Mouse (Mus musculus) olfactory bulb, adult 2 months (tissue): ENCODE measurements around the gene Mgat5. TPM values are rescaled to one million over a fixed set of nuclear protein-coding genes. Genes with fewer than 3 reads are reported as not detected.

Source experiments
- H3K27ac ChIP-seq: fragments of 200-500 bp; 2 replicates; pipeline ENCODE4 v1.5.1; 2012; ENCODE audit warnings: low read depth, low read length; ENCODE audit not compliant: insufficient read depth
- H3K4me1 ChIP-seq: fragments of 200-500 bp; 2 replicates; pipeline ENCODE4 v1.6.1; 2012; ENCODE audit warnings: low read length; ENCODE audit not compliant: control insufficient read depth, insufficient read depth
- H3K4me3 ChIP-seq: fragments of 200-500 bp; 2 replicates; pipeline ENCODE4 v1.5.1; 2012; ENCODE audit warnings: mild to moderate bottlenecking, low read depth, low read length, moderate library complexity; ENCODE audit not compliant: insufficient read depth
- CTCF ChIP-seq: fragments of 200-500 bp; IDR thresholded peaks from 2 replicates; pipeline ENCODE4 v1.5.1; 2012; ENCODE audit warnings: low read depth, mild to moderate bottlenecking, low read length, moderate library complexity; ENCODE audit not compliant: insufficient read depth
- POLR2A ChIP-seq: fragments of 200-500 bp; IDR thresholded peaks from 2 replicates; pipeline ENCODE4 v1.6.1; 2012; ENCODE audit warnings: mild to moderate bottlenecking, low read depth, low read length, moderate library complexity; ENCODE audit not compliant: insufficient read depth
- WGBS: fragments of 180-500 bp; shearing (Covaris S2); methylation state at CpG from one replicate; pipeline ENCODE4 v1.1.7; 2018; 5-methylcytosine and 5-hydroxymethylcytosine counted together
- polyA plus RNA-seq: library from polyadenylated mRNA; stranded (reverse); fragments of >200 nt; gene quantifications from 2 replicates; pipeline ENCODE4 v1.2.4, GENCODE M21; 2012; ENCODE audit warnings: low replicate concordance; ENCODE audit not compliant: missing spikeins, insufficient read depth, insufficient read length

Mgat5 gene
- polyA plus RNA-seq, 1 experiment: 101 TPM

- H3K4me3 ChIP-seq: no peak overlapping the region
- no peak overlapping the region for H3K27ac ChIP-seq
- 93% methylated on average over 5 of the region's 5 CpGs for WGBS
- no peaks in the 10 kb centered on the region for H3K4me1 ChIP-seq
- TF ChIP-seq POLR2A (no peak), CTCF (no peak)
Observed at GRCm38 (mm10) chr1:127267985-127268384, 63.2 kb downstream of the Mgat5 start.

GRCm38 (mm10) chr1:127269343-127269742 lies 64.5 kb downstream of the Mgat5 start:
- WGBS: 76% methylated on average over 3 of the region's 3 CpGs
- TF ChIP-seq CTCF (no peak), POLR2A (no peak)
- Histone ChIP-seq H3K4me1 (no peaks in the 10 kb centered on the region), H3K27ac (no peak overlapping the region), H3K4me3 (no peak overlapping the region)

DNA sequence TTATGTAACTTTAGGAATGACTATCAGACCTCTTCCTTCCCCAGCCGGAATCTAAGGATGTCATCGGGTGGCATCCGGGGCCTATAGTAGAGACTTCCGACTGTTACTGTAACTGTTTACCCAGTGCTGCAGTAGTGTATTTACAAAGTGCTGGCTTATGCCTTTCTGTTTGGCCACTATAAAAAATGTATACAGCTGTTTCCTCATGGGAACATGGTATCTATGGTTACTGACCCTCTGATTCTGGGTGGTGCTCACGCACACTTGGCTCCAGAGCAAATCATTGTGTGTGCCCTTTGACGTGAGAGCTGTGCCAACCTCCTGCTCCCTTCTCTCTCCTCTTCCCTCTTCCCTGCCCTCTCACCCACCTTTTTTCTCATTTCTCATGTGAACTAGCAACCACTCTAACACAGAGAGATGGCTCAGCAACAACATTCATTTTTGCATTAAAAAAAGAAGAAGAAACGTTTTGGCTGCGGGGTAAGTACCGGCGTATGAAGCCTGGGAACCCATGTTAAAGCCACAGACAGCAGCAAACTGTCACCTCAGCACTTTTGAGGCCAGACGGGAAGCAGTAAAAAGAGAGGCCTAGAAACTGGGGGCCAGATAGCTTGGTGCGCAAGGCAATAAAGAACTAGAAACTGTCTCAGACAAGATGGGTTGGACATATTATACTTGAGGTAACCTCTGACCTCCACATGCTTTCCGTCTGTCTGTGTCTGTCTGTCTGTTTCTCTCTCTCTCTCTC lies 65.6 kb downstream of the Mgat5 start:
- 74% methylated on average over 13 of the region's 13 CpGs for WGBS
- TF ChIP-seq POLR2A (no peak), CTCF (no peak)
- no peak overlapping the region for H3K27ac ChIP-seq
- no peak overlapping the region for H3K4me3 ChIP-seq
- no peaks in the 10 kb centered on the region for H3K4me1 ChIP-seq

- Histone ChIP-seq H3K4me1 (no peaks in the 10 kb centered on the region), H3K27ac (no peak overlapping the region), H3K4me3 (no peak overlapping the region)
- no peak for TF ChIP-seq CTCF
- TF ChIP-seq POLR2A: no peak
- 97% methylated on average over 4 of the region's 4 CpGs for WGBS
Observed at GRCm38 (mm10) chr1:127271156-127271555, 66.3 kb downstream of the Mgat5 start.

DNA sequence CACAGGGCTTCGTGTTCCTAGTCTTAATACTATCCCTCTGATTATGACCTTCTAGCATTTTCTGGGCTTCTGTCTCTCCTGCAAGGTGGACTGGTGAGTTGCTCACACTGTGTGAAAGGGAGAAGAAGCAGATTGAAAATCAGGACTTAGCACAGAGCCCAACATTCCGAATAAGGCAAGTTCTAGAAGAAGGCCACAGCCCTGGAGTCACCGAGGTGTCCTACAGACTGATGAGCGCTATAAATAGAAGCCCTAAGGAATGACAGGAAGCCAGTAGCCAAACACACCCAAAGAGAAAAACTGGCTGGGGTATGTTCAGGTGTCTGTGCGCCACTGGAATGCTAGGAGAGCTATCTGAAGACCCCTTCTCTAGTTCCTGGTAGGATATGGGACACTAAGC lies 68.5 kb downstream of the Mgat5 start:
- WGBS: 97% methylated on average over 5 of the region's 5 CpGs
- H3K4me1 ChIP-seq: no peaks in the 10 kb centered on the region
- no peak overlapping the region for H3K27ac ChIP-seq
- H3K4me3 ChIP-seq: no peak overlapping the region
- TF ChIP-seq POLR2A (no peak), CTCF (no peak)

DNA sequence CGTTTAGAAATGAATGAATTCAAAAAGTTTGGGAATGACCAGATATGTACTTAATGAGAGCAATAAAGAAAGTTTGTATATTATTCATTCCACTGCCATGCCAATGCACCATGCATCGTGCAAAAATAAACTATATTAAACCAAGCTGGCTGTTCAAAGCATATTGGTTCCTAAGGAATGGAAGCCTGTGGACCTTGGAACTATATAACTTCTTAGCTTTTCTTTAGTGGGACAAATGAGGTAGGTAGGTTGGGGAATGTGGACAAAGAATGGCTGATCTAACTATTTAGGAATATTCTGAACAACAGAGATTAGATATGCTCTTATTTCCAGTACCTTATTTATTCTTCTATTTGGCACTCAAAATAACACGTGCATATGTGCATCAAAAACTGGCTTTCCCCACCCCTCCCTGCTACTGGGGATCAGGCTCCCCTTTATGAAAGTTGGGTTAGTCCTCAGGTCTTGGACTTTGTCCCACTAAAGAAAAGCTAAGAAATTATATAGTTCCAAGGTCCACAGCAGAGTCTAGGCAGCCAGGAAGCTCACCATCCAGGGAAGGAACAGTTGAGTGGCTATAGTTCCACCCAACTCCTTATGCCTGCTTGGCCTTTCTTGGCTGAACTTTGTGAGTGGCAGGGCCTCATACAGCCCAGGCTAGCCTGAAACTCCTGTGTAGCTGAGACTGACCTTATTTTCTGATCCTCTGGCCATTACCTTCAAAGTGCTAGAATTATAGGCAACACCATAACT lies 70.9 kb downstream of the Mgat5 start:
- H3K27ac ChIP-seq: no peak overlapping the region
- no peak overlapping the region for H3K4me3 ChIP-seq
- no peaks in the 10 kb centered on the region for H3K4me1 ChIP-seq
- WGBS: 97% methylated on average over 3 of the region's 3 CpGs
- TF ChIP-seq CTCF: no peak
- TF ChIP-seq POLR2A: no peak

DNA sequence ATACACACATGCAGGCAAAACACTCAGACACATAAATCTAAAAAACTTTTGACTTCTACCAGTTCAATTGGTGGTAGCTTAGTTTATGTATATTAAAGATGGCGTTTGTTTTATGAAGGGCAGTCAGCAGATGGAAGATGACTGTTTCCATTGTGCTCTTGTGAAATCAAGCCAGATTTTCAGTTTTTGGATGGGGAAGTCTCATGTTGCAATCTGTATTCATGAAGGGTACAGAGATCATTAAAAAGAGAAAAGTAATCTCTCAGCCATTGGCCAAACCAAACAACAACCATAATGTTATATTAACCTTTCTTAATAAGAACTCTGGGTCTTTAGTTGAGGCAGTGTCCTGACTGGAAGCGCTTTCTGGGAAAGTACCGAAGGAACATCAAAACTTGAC lies 73.3 kb downstream of the Mgat5 start:
- H3K4me1 ChIP-seq: no peaks in the 10 kb centered on the region
- no peak overlapping the region for H3K4me3 ChIP-seq
- no peak for TF ChIP-seq POLR2A
- TF ChIP-seq CTCF: no peak
- H3K27ac ChIP-seq: no peak overlapping the region
- WGBS: 98% methylated on average over 3 of the region's 3 CpGs

DNA sequence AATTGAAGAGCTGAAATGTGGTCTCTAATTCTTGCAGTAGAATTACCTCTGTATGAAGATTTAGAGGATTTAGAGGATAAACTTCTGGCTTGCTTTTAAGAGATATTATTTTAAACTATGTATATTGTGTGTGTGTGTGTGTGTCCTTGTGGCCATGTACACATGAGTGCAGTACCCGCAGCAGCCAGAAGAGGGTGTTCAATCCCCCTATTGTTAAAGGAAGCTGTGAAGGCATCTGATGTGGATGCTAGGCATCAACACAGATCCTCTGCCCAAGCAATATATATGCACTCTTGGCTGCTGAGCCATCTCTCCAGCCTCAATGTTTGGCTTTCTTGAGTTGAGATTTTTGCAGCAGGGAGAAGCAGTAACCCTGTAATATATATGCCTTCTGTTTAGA lies 75.4 kb downstream of the Mgat5 start:
- no peak overlapping the region for H3K27ac ChIP-seq
- H3K4me1 ChIP-seq: no peaks in the 10 kb centered on the region
- 94% methylated on average over 1 of the region's 1 CpGs for WGBS
- no peak overlapping the region for H3K4me3 ChIP-seq
- TF ChIP-seq POLR2A: no peak
- no peak for TF ChIP-seq CTCF

GRCm38 (mm10) chr1:127284975-127285374 lies 80.2 kb downstream of the Mgat5 start:
- WGBS: 51% methylated on average over 3 of the region's 3 CpGs
- H3K4me3 ChIP-seq: no peak overlapping the region
- H3K4me1 ChIP-seq: no peaks in the 10 kb centered on the region
- H3K27ac ChIP-seq: no peak overlapping the region
- TF ChIP-seq POLR2A (no peak), CTCF (no peak)
